Mouse (Mus musculus): ENCODE measurements at regions not wholly inside any gene's neighbourhood (a gene's known extent, or its start where the extent isn't known, plus 50 kb on each side); places are given as distances from the start of the nearest gene placed in this dataset.
A peak's percentile ranks its signal among the peaks of the same experiment; 100 is the strongest.

- no peak for DNase-seq (ENCODE audit: low spot score)
Observed at GRCm38 (mm10) chr2:137977767-137978166, 278.6 kb upstream of the Btbd3 start.

GRCm38 (mm10) chr2:137974651-137975050, 281.7 kb upstream of the Btbd3 start:
- no peak for DNase-seq (ENCODE audit: low spot score)

- no peak for DNase-seq (ENCODE audit: low spot score)
Observed at GRCm38 (mm10) chr2:137969156-137969555, 287.2 kb upstream of the Btbd3 start.

- DNase-seq (ENCODE audit: low spot score), result no peak
Observed at GRCm38 (mm10) chr2:137966460-137967076, 289.8 kb upstream of the Btbd3 start.

- no peak for DNase-seq (ENCODE audit: low spot score)
Observed at GRCm38 (mm10) chr2:137954830-137955229, 301.5 kb upstream of the Btbd3 start.

GRCm38 (mm10) chr2:137953144-137953543, 303.2 kb upstream of the Btbd3 start:
- no peak for DNase-seq (ENCODE audit: low spot score)

- DNase-seq (ENCODE audit: low spot score), result no peak
Observed at GRCm38 (mm10) chr2:137951942-137952341, 304.4 kb upstream of the Btbd3 start.

- DNase-seq (ENCODE audit: low spot score), result no peak
Observed at GRCm38 (mm10) chr2:137950931-137951330, 305.4 kb upstream of the Btbd3 start.

- DNase-seq (ENCODE audit: low spot score), result peak; percentile 77
Observed at GRCm38 (mm10) chr2:137942753-137943152, 313.6 kb upstream of the Btbd3 start.

GRCm38 (mm10) chr2:137939591-137939990, 316.8 kb upstream of the Btbd3 start:
- DNase-seq (ENCODE audit: low spot score), result no peak

- DNase-seq (ENCODE audit: low spot score), result peak; percentile 7
Observed at GRCm38 (mm10) chr2:137938831-137939480, 317.4 kb upstream of the Btbd3 start.

- no peak for DNase-seq (ENCODE audit: low spot score)
Observed at GRCm38 (mm10) chr2:137936613-137937012, 319.8 kb upstream of the Btbd3 start.

- DNase-seq (ENCODE audit: low spot score), result no peak
Observed at GRCm38 (mm10) chr2:137932931-137933330, 323.4 kb upstream of the Btbd3 start.

- DNase-seq (ENCODE audit: low spot score), result no peak
Observed at GRCm38 (mm10) chr2:137932488-137932887, 323.9 kb upstream of the Btbd3 start.

- no peak for DNase-seq (ENCODE audit: low spot score)
Observed at GRCm38 (mm10) chr2:137925488-137925887, 330.9 kb upstream of the Btbd3 start.

- no peak for DNase-seq (ENCODE audit: low spot score)
Observed at GRCm38 (mm10) chr2:137924576-137924975, 331.8 kb upstream of the Btbd3 start.

- DNase-seq (ENCODE audit: low spot score), result no peak
Observed at GRCm38 (mm10) chr2:137898425-137898824, 357.9 kb upstream of the Btbd3 start.

- DNase-seq (ENCODE audit: low spot score), result no peak
Observed at GRCm38 (mm10) chr2:137880211-137881031, 375.9 kb upstream of the Btbd3 start.

- no peak for DNase-seq (ENCODE audit: low spot score)
Observed at GRCm38 (mm10) chr2:137869676-137870075, 386.7 kb upstream of the Btbd3 start.

- DNase-seq (ENCODE audit: low spot score), result peak; percentile 31
Observed at GRCm38 (mm10) chr2:137854494-137854893, 401.9 kb upstream of the Btbd3 start.

- DNase-seq (ENCODE audit: low spot score), result no peak
Observed at GRCm38 (mm10) chr2:137853399-137854259, 402.7 kb upstream of the Btbd3 start.

- no peak for DNase-seq (ENCODE audit: low spot score)
Observed at GRCm38 (mm10) chr2:137847901-137848300, 408.5 kb upstream of the Btbd3 start.

Data from heart, adult 8-10 months (tissue).